Mouse (Mus musculus) urinary bladder, adult 2 months (tissue): Measurements from ENCODE around the gene Srsf10. TPM values are rescaled to one million over a fixed set of nuclear protein-coding genes. Genes with fewer than 3 reads are reported as not detected.

Source experiments
- DNase-seq: peaks from one replicate; pipeline ENCODE4 v3.0.0; 2022; ENCODE audit warnings: low spot score
- polyA plus RNA-seq: library from polyadenylated mRNA; depleted of rRNA; stranded (reverse); fragments of >200 nt; gene quantifications from 2 replicates; pipeline ENCODE4 v1.2.3, GENCODE M21; 2012

Srsf10 gene
- polyA plus RNA-seq, 1 experiment: 61.7 TPM

- no peak for DNase-seq
Measured at GRCm38 (mm10) chr4:135884531-135884930, 29.0 kb downstream of the Srsf10 start.

GRCm38 (mm10) chr4:135885676-135886075, 30.1 kb downstream of the Srsf10 start:
- DNase-seq: no peak

GRCm38 (mm10) chr4:135886184-135886583, 30.6 kb downstream of the Srsf10 start:
- DNase-seq: no peak

- DNase-seq: no peak
Measured at GRCm38 (mm10) chr4:135888448-135889057, 33.0 kb downstream of the Srsf10 start.

- DNase-seq: no peak
Measured at GRCm38 (mm10) chr4:135889146-135889883, 33.8 kb downstream of the Srsf10 start.

GRCm38 (mm10) chr4:135889884-135890283, 34.3 kb downstream of the Srsf10 start:
- peak; percentile 40 for DNase-seq

- DNase-seq: no peak
Measured at GRCm38 (mm10) chr4:135891539-135891938, 36.0 kb downstream of the Srsf10 start.

GRCm38 (mm10) chr4:135892884-135893283, 37.3 kb downstream of the Srsf10 start:
- no peak for DNase-seq

- no peak for DNase-seq
Measured at GRCm38 (mm10) chr4:135895071-135895571, 39.6 kb downstream of the Srsf10 start, which contains the start of gene Cnr2. Cnr2 (plus strand) TSS chr4:135895394.

GRCm38 (mm10) chr4:135896157-135896556, 40.6 kb downstream of the Srsf10 start:
- no peak for DNase-seq

GRCm38 (mm10) chr4:135898380-135899049, 43.0 kb downstream of the Srsf10 start:
- no peak for DNase-seq

GRCm38 (mm10) chr4:135899050-135899448, 43.5 kb downstream of the Srsf10 start:
- DNase-seq: no peak

- no peak for DNase-seq
Measured at GRCm38 (mm10) chr4:135900008-135900407, 44.5 kb downstream of the Srsf10 start.

GRCm38 (mm10) chr4:135902606-135903242, 47.2 kb downstream of the Srsf10 start:
- no peak for DNase-seq

- DNase-seq: no peak
Measured at GRCm38 (mm10) chr4:135904810-135905209, 49.3 kb downstream of the Srsf10 start.

GRCm38 (mm10) chr4:135906633-135907032, 51.1 kb downstream of the Srsf10 start:
- no peak for DNase-seq

GRCm38 (mm10) chr4:135909326-135910066, 53.9 kb downstream of the Srsf10 start:
- DNase-seq: no peak

GRCm38 (mm10) chr4:135911531-135911930, 56.0 kb downstream of the Srsf10 start:
- no peak for DNase-seq

- DNase-seq: no peak
Measured at GRCm38 (mm10) chr4:135912164-135912563, 56.6 kb downstream of the Srsf10 start.

- no peak for DNase-seq
Measured at GRCm38 (mm10) chr4:135912835-135913234, 57.3 kb downstream of the Srsf10 start.

GRCm38 (mm10) chr4:135913433-135913832, 57.9 kb downstream of the Srsf10 start:
- DNase-seq: no peak
